Mouse (Mus musculus): Measurements from ENCODE around the gene Vat1. TPM values are rescaled to one million over a fixed set of nuclear protein-coding genes. Genes with fewer than 3 reads are reported as not detected.

Gene Vat1
- polyA plus RNA-seq, 1 experiment from 2014 or later: 23.2 TPM

GRCm38 (mm10) chr11:101420148-101420547, 45.9 kb downstream of the Vat1 start:
- Histone ChIP-seq H3K27ac (no peak overlapping the region), H3K9me3 (no peaks in the 10 kb centered on the region), H3K27me3 (no peaks in the 10 kb centered on the region), H3K4me2 (no peak overlapping the region), H3K9ac (replicated peaks) (no peak overlapping the region), H3K4me1 (replicated peaks) (peaks cover 17% of the 10 kb centered on the region), H3K4me3 (replicated peaks) (no peak overlapping the region), H3K36me3 (no peaks in the 10 kb centered on the region)
- WGBS: 89% methylated on average over 5 of the region's 5 CpGs
- no peak for ATAC-seq (ENCODE audit: insufficient number of reproducible peaks, insufficient read depth, low FRiP score, low TSS enrichment, low read depth)

GRCm38 (mm10) chr11:101419610-101420009, 46.4 kb downstream of the Vat1 start:
- ATAC-seq (ENCODE audit: insufficient number of reproducible peaks, insufficient read depth, low FRiP score, low TSS enrichment, low read depth): no peak
- H3K27me3 ChIP-seq: no peaks in the 10 kb centered on the region
- WGBS: 24% methylated on average over 3 of the region's 3 CpGs

GRCm38 (mm10) chr11:101418991-101419390, 47.0 kb downstream of the Vat1 start:
- Histone ChIP-seq H3K4me3 (replicated peaks) (no peak overlapping the region), H3K9me3 (no peaks in the 10 kb centered on the region), H3K4me1 (replicated peaks) (peaks cover 13% of the 10 kb centered on the region), H3K9ac (replicated peaks) (no peak overlapping the region), H3K27me3 (no peaks in the 10 kb centered on the region), H3K4me2 (no peak overlapping the region), H3K36me3 (peaks cover 2% of the 10 kb centered on the region; the same call in 1 of the 2 replicates), H3K27ac (no peak overlapping the region)
- 59% methylated on average over 6 of the region's 6 CpGs for WGBS
- ATAC-seq (ENCODE audit: insufficient number of reproducible peaks, insufficient read depth, low FRiP score, low TSS enrichment, low read depth): no peak

More at GRCm38 (mm10) chr11:101419610-101420009, 46.4 kb downstream of the Vat1 start:
- Histone ChIP-seq H3K36me3 (no peaks in the 10 kb centered on the region), H3K4me1 (replicated peaks) (peaks cover 17% of the 10 kb centered on the region), H3K4me2 (no peak overlapping the region), H3K27ac (no peak overlapping the region), H3K9me3 (no peaks in the 10 kb centered on the region), H3K4me3 (replicated peaks) (no peak overlapping the region), H3K9ac (replicated peaks) (no peak overlapping the region)

- under 1% methylated on average over 45 of the region's 45 CpGs for WGBS
- peak; percentile 58; the same call in 1 of the 2 replicates for ATAC-seq (ENCODE audit: insufficient number of reproducible peaks, insufficient read depth, low FRiP score, low TSS enrichment, low read depth)
- peak within 1 kb of the TSS; percentile 79 for H3K27ac ChIP-seq
Observed at GRCm38 (mm10) chr11:101417101-101417855, 48.8 kb downstream of the Vat1 start, which contains the start of gene Aarsd1. TSS of gene Aarsd1 (minus strand) at chr11:101417615.

GRCm38 (mm10) chr11:101416433-101417100, 49.5 kb downstream of the Vat1 start:
- 0 out of 2 replicates have a peak, but pooled peaks have one; percentile 34 for ATAC-seq (ENCODE audit: insufficient number of reproducible peaks, insufficient read depth, low FRiP score, low TSS enrichment, low read depth)
- 3% methylated on average over 11 of the region's 11 CpGs for WGBS
- Histone ChIP-seq H3K4me1 (replicated peaks) (peaks cover 8% of the 10 kb centered on the region), H3K27ac (peak overlapping the region; percentile 79), H3K9me3 (no peaks in the 10 kb centered on the region), H3K36me3 (peaks cover 25% of the 10 kb centered on the region), H3K4me2 (peak overlapping the region; percentile 83), H3K4me3 (replicated peaks) (peak overlapping the region; percentile 86), H3K27me3 (no peaks in the 10 kb centered on the region), H3K9ac (replicated peaks) (peak overlapping the region; percentile 85)

More at GRCm38 (mm10) chr11:101417101-101417855, 48.8 kb downstream of the Vat1 start, which contains the start of gene Aarsd1:
- Histone ChIP-seq H3K27me3 (no peaks in the 10 kb centered on the region), H3K4me1 (replicated peaks) (peaks cover 8% of the 10 kb centered on the region), H3K9me3 (no peaks in the 10 kb centered on the region), H3K36me3 (peaks cover 18% of the 10 kb centered on the region), H3K4me2 (peak within 1 kb of the TSS; percentile 83), H3K4me3 (replicated peaks) (peak within 1 kb of the TSS; percentile 86), H3K9ac (replicated peaks) (peak within 1 kb of the TSS; percentile 85)

GRCm38 (mm10) chr11:101415306-101415705, 50.7 kb downstream of the Vat1 start:
- no peaks in the 10 kb centered on the region for H3K9me3 ChIP-seq
- no peaks in the 10 kb centered on the region for H3K27me3 ChIP-seq
- peaks cover 38% of the 10 kb centered on the region for H3K36me3 ChIP-seq
- no peak overlapping the region for H3K27ac ChIP-seq
- H3K4me1 ChIP-seq (replicated peaks): peaks cover 8% of the 10 kb centered on the region
- ATAC-seq (ENCODE audit: insufficient number of reproducible peaks, insufficient read depth, low FRiP score, low TSS enrichment, low read depth): no peak
- no peak overlapping the region for H3K4me2 ChIP-seq
- no peak overlapping the region for H3K9ac ChIP-seq (replicated peaks)
- H3K4me3 ChIP-seq (replicated peaks): no peak overlapping the region
- 96% methylated on average over 2 of the region's 2 CpGs for WGBS

Small RNAs within 50 kb of the gene (microRNA-seq; reads per million reads assigned to microRNA genes)
- gene Mir6929: not detected

Other genes with a start within 250 kb of the Vat1 start
- 14.2 and 16.4 TPM in 2 replicates for gene Ezh1, start 239.8 kb downstream of the Vat1 start, polyA plus RNA-seq (2016; fragmentation: Nextera tagmentation; extraction: Ambion mirVana)
- gene Ramp2, start 220.2 kb downstream of the Vat1 start, polyA plus RNA-seq (2016; fragmentation: Nextera tagmentation; extraction: Ambion mirVana): 53.0 and 61.5 TPM in 2 replicates
- gene Vps25, start 212.5 kb downstream of the Vat1 start, polyA plus RNA-seq (2016; fragmentation: Nextera tagmentation; extraction: Ambion mirVana): 94.1 and 104 TPM in 2 replicates
- gene Wnk4, start 205.7 kb downstream of the Vat1 start, polyA plus RNA-seq (2016; fragmentation: Nextera tagmentation; extraction: Ambion mirVana): 9.4 and 12.4 TPM in 2 replicates
- 1.0 and 1.6 TPM in 2 replicates for gene Cntd1, start 187.2 kb downstream of the Vat1 start, polyA plus RNA-seq (2016; fragmentation: Nextera tagmentation; extraction: Ambion mirVana)
- gene Coa3, start 187.1 kb downstream of the Vat1 start, polyA plus RNA-seq (2016; fragmentation: Nextera tagmentation; extraction: Ambion mirVana): 193 and 204 TPM in 2 replicates
- 126 and 129 TPM in 2 replicates for gene Becn1, start 163.9 kb downstream of the Vat1 start, polyA plus RNA-seq (2016; fragmentation: Nextera tagmentation; extraction: Ambion mirVana)
- 154 and 167 TPM in 2 replicates for gene Psme3, start 150.0 kb downstream of the Vat1 start, polyA plus RNA-seq (2016; fragmentation: Nextera tagmentation; extraction: Ambion mirVana)
- 2.0 and 2.3 TPM in 2 replicates for gene Aoc2, start 141.2 kb downstream of the Vat1 start, polyA plus RNA-seq (2016; fragmentation: Nextera tagmentation; extraction: Ambion mirVana)
- 0.05 TPM in 1 of 2 replicates, not detected in the other for gene Aoc3, start 135.6 kb downstream of the Vat1 start, polyA plus RNA-seq (2016; fragmentation: Nextera tagmentation; extraction: Ambion mirVana)
- not detected in 2 replicates for gene G6pc, start 98.7 kb downstream of the Vat1 start, polyA plus RNA-seq (2016; fragmentation: Nextera tagmentation; extraction: Ambion mirVana)
- 86.6 and 94.2 TPM in 2 replicates for gene Aarsd1, start 48.6 kb downstream of the Vat1 start, polyA plus RNA-seq (2016; fragmentation: Nextera tagmentation; extraction: Ambion mirVana)
- gene Gm27029, start 41.4 kb downstream of the Vat1 start, polyA plus RNA-seq (2016; fragmentation: Nextera tagmentation; extraction: Ambion mirVana): 8.2 and 9.8 TPM in 2 replicates
- gene Rundc1, start 41.1 kb downstream of the Vat1 start, polyA plus RNA-seq (2016; fragmentation: Nextera tagmentation; extraction: Ambion mirVana): 22.0 and 24.0 TPM in 2 replicates
- 7.8 and 9.4 TPM in 2 replicates for gene Ptges3l, start 40.9 kb downstream of the Vat1 start, polyA plus RNA-seq (2016; fragmentation: Nextera tagmentation; extraction: Ambion mirVana)
- gene Rpl27, start 23.9 kb downstream of the Vat1 start, polyA plus RNA-seq (2016; fragmentation: Nextera tagmentation; extraction: Ambion mirVana): 382 and 394 TPM in 2 replicates
- gene Ifi35, start 17.8 kb downstream of the Vat1 start, polyA plus RNA-seq (2016; fragmentation: Nextera tagmentation; extraction: Ambion mirVana): 6.3 and 6.6 TPM in 2 replicates
- gene Rnd2, start 1.2 kb downstream of the Vat1 start, polyA plus RNA-seq (2016; fragmentation: Nextera tagmentation; extraction: Ambion mirVana): 9.7 and 10.2 TPM in 2 replicates
- gene Brca1, start 85.7 kb upstream of the Vat1 start, polyA plus RNA-seq (2016; fragmentation: Nextera tagmentation; extraction: Ambion mirVana): 19.0 and 21.0 TPM in 2 replicates
- 81.6 and 83.8 TPM in 2 replicates for gene Nbr1, start 85.9 kb upstream of the Vat1 start, polyA plus RNA-seq (2016; fragmentation: Nextera tagmentation; extraction: Ambion mirVana)
- gene Tmem106a, start 116.0 kb upstream of the Vat1 start, polyA plus RNA-seq (2016; fragmentation: Nextera tagmentation; extraction: Ambion mirVana): 1.4 and 2.9 TPM in 2 replicates
- not detected in 2 replicates for gene Gm11634, start 133.0 kb upstream of the Vat1 start, polyA plus RNA-seq (2016; fragmentation: Nextera tagmentation; extraction: Ambion mirVana)
- 37.0 and 37.8 TPM in 2 replicates for gene Rdm1, start 161.0 kb upstream of the Vat1 start, polyA plus RNA-seq (2016; fragmentation: Nextera tagmentation; extraction: Ambion mirVana)
- 1.7 and 2.5 TPM in 2 replicates for gene Arl4d, start 199.3 kb upstream of the Vat1 start, polyA plus RNA-seq (2016; fragmentation: Nextera tagmentation; extraction: Ambion mirVana)